Mouse (Mus musculus) ES-Bruce4 (cell line): ENCODE measurements at regions not wholly inside any gene's neighbourhood (a gene's known extent, or its start where the extent isn't known, plus 50 kb on each side); places are given as distances from the start of the nearest gene placed in this dataset.

Experiments used
- H3K27ac ChIP-seq: 2 replicates; pipeline ENCODE4 v1.5.1; 2012; ENCODE audit warnings: low read length, inconsistent platforms; ENCODE audit not compliant: insufficient read depth
- H3K27me3 ChIP-seq: 2 replicates; pipeline ENCODE4 v1.6.1; 2012; ENCODE audit warnings: mild to moderate bottlenecking, low read length, inconsistent platforms; ENCODE audit not compliant: control insufficient read depth, poor library complexity, insufficient read depth, severe bottlenecking
- H3K36me3 ChIP-seq: 2 replicates; pipeline ENCODE4 v1.6.1; 2012; ENCODE audit warnings: inconsistent platforms, mild to moderate bottlenecking, low read length, moderate library complexity; ENCODE audit not compliant: control insufficient read depth, poor library complexity, insufficient read depth, severe bottlenecking
- H3K4me1 ChIP-seq: one replicate; pipeline ENCODE4 v1.8.1; 2011; ENCODE audit warnings: low read length; ENCODE audit not compliant: control insufficient read depth, insufficient read depth
- H3K4me3 ChIP-seq: 2 replicates; pipeline ENCODE4 v1.5.1; 2011; ENCODE audit warnings: low read depth, mild to moderate bottlenecking, low read length
- H3K9ac ChIP-seq: 2 replicates; pipeline ENCODE4 v1.6.1; 2012; ENCODE audit warnings: low read depth, mild to moderate bottlenecking, inconsistent platforms; ENCODE audit not compliant: poor library complexity, severe bottlenecking
- H3K9me3 ChIP-seq: replicated peaks from 2 replicates; pipeline ENCODE4 v1.6.1; 2012; ENCODE audit warnings: mild to moderate bottlenecking, low read length, inconsistent platforms; ENCODE audit not compliant: control insufficient read depth, poor library complexity, insufficient read depth, severe bottlenecking
- CTCF ChIP-seq: IDR thresholded peaks from one replicate; pipeline ENCODE4 v1.8.1; 2011; ENCODE audit warnings: low read depth, low read length
- EP300 ChIP-seq: IDR thresholded peaks from 2 replicates; pipeline ENCODE4 v1.6.1; 2011; ENCODE audit warnings: low read depth, low read length; ENCODE audit not compliant: insufficient read depth
- POLR2A ChIP-seq: IDR thresholded peaks from one replicate; pipeline ENCODE4 v1.8.1; 2011; ENCODE audit warnings: low read length; ENCODE audit not compliant: insufficient read depth

GRCm38 (mm10) chr1:61552577-61553517 lies 85.8 kb upstream of the Pard3b start:
- H3K36me3 ChIP-seq: no peaks in the 10 kb centered on the region
- H3K4me3 ChIP-seq: no peak overlapping the region
- H3K4me1 ChIP-seq: no peaks in the 10 kb centered on the region
- H3K9ac ChIP-seq: no peak overlapping the region
- no peaks in the 10 kb centered on the region; the same call in 1 of the 2 replicates for H3K9me3 ChIP-seq
- H3K27me3 ChIP-seq: no peaks in the 10 kb centered on the region
- no peak overlapping the region for H3K27ac ChIP-seq
- TF ChIP-seq EP300 (no peak), POLR2A (no peak), CTCF (no peak)

GRCm38 (mm10) chr1:61559514-61559913 lies 79.1 kb upstream of the Pard3b start:
- H3K27ac ChIP-seq: no peak overlapping the region
- no peak overlapping the region for H3K9ac ChIP-seq
- TF ChIP-seq EP300: no peak
- no peak for TF ChIP-seq CTCF
- no peak for TF ChIP-seq POLR2A
- no peaks in the 10 kb centered on the region for H3K9me3 ChIP-seq
- H3K27me3 ChIP-seq: no peaks in the 10 kb centered on the region
- no peaks in the 10 kb centered on the region for H3K4me1 ChIP-seq
- no peak overlapping the region for H3K4me3 ChIP-seq
- no peaks in the 10 kb centered on the region for H3K36me3 ChIP-seq

- H3K4me3 ChIP-seq: no peak overlapping the region
Measured at GRCm38 (mm10) chr1:61562091-61562490, 76.5 kb upstream of the Pard3b start.

GRCm38 (mm10) chr1:61565471-61565870 lies 73.2 kb upstream of the Pard3b start:
- H3K9ac ChIP-seq: no peak overlapping the region
- H3K36me3 ChIP-seq: no peaks in the 10 kb centered on the region
- no peak overlapping the region for H3K27ac ChIP-seq
- H3K4me3 ChIP-seq: no peak overlapping the region
- H3K4me1 ChIP-seq: no peaks in the 10 kb centered on the region
- H3K27me3 ChIP-seq: no peaks in the 10 kb centered on the region
- TF ChIP-seq POLR2A (no peak), EP300 (no peak), CTCF (no peak)
- H3K9me3 ChIP-seq: no peaks in the 10 kb centered on the region

More at GRCm38 (mm10) chr1:61562091-61562490, 76.5 kb upstream of the Pard3b start:
- H3K9me3 ChIP-seq: no peaks in the 10 kb centered on the region
- TF ChIP-seq CTCF (no peak), POLR2A (no peak), EP300 (no peak)
- H3K27me3 ChIP-seq: no peaks in the 10 kb centered on the region
- no peak overlapping the region for H3K27ac ChIP-seq
- H3K4me1 ChIP-seq: no peaks in the 10 kb centered on the region
- H3K36me3 ChIP-seq: no peaks in the 10 kb centered on the region
- H3K9ac ChIP-seq: no peak overlapping the region

- no peaks in the 10 kb centered on the region for H3K4me1 ChIP-seq
- H3K36me3 ChIP-seq: no peaks in the 10 kb centered on the region
- no peaks in the 10 kb centered on the region for H3K9me3 ChIP-seq
Measured at GRCm38 (mm10) chr1:61574276-61574675, 64.3 kb upstream of the Pard3b start.

GRCm38 (mm10) chr1:61576758-61577157 lies 61.9 kb upstream of the Pard3b start:
- H3K9ac ChIP-seq: no peak overlapping the region

More at GRCm38 (mm10) chr1:61574276-61574675, 64.3 kb upstream of the Pard3b start:
- TF ChIP-seq CTCF (no peak), POLR2A (no peak), EP300 (no peak)
- H3K9ac ChIP-seq: no peak overlapping the region
- H3K4me3 ChIP-seq: no peak overlapping the region
- no peaks in the 10 kb centered on the region for H3K27me3 ChIP-seq
- no peak overlapping the region for H3K27ac ChIP-seq

More at GRCm38 (mm10) chr1:61576758-61577157, 61.9 kb upstream of the Pard3b start:
- no peak for TF ChIP-seq POLR2A
- TF ChIP-seq EP300: no peak
- no peak for TF ChIP-seq CTCF
- no peaks in the 10 kb centered on the region for H3K27me3 ChIP-seq
- H3K4me1 ChIP-seq: no peaks in the 10 kb centered on the region
- H3K4me3 ChIP-seq: no peak overlapping the region
- no peaks in the 10 kb centered on the region for H3K9me3 ChIP-seq
- no peak overlapping the region for H3K27ac ChIP-seq
- no peaks in the 10 kb centered on the region for H3K36me3 ChIP-seq
